Mouse (Mus musculus) forebrain, embryonic 11.5 days (tissue): ENCODE measurements around the gene Rbck1. TPM values are rescaled to one million over a fixed set of nuclear protein-coding genes. Genes with fewer than 3 reads are reported as not detected.
"Not testable (repeated sequence)": the region's sequence is repeated elsewhere in the genome, so short reads cannot be mapped to it uniquely, and the experiment has no call there.

Source experiments
- ATAC-seq: fragments of 200-750 bp; cut with Nextera tagmentation; replicated peaks from 2 replicates; pipeline ENCODE4 v1.8.0; 2017; ENCODE audit warnings: moderate TSS enrichment; ENCODE audit not compliant: low FRiP score
- DNase-seq: peaks from one replicate; pipeline ENCODE4 v3.0.0-alpha.2; 2017; ENCODE audit warnings: low spot score
- H3K27ac ChIP-seq: fragments of 300-500 bp; sonication (generic); 2 replicates; pipeline ENCODE4 v1.5.1; 2014; ENCODE audit warnings: low read depth, low read length
- H3K27me3 ChIP-seq: fragments of 300-500 bp; sonication (generic); 2 replicates; pipeline ENCODE4 v1.6.1; 2014; ENCODE audit warnings: mild to moderate bottlenecking, low read length, mixed read lengths; ENCODE audit not compliant: control insufficient read depth, insufficient read depth
- H3K36me3 ChIP-seq: fragments of 300-500 bp; sonication (generic); 2 replicates; pipeline ENCODE4 v1.6.1; 2014; ENCODE audit warnings: mild to moderate bottlenecking, low read length, moderate library complexity, mixed read lengths; ENCODE audit not compliant: control insufficient read depth, insufficient read depth
- H3K4me1 ChIP-seq: fragments of 300-500 bp; sonication (generic); replicated peaks from 2 replicates; pipeline ENCODE4 v1.6.1; 2014; ENCODE audit warnings: low read length, mixed read lengths; ENCODE audit not compliant: control insufficient read depth, insufficient read depth
- H3K4me2 ChIP-seq: fragments of 300-500 bp; sonication (generic); 2 replicates; pipeline ENCODE4 v1.6.1; 2014; ENCODE audit warnings: low read depth, mild to moderate bottlenecking, low read length, moderate library complexity, mixed read lengths; ENCODE audit not compliant: severe bottlenecking
- H3K4me3 ChIP-seq: fragments of 300-500 bp; sonication (generic); 2 replicates; pipeline ENCODE4 v1.5.1; 2014; ENCODE audit warnings: low read depth, low read length
- H3K9ac ChIP-seq: fragments of 300-500 bp; sonication (generic); 2 replicates; pipeline ENCODE4 v1.6.1; 2014; ENCODE audit warnings: low read length
- H3K9me3 ChIP-seq: fragments of 300-500 bp; sonication (generic); 2 replicates; pipeline ENCODE4 v1.6.1; 2016; ENCODE audit warnings: low read length, mixed read lengths; ENCODE audit not compliant: control insufficient read depth
- WGBS: fragments of 180-500 bp; shearing (Covaris S2); extraction: QIAGEN DNeasy Blood & Tissue Kit; methylation state at CpG from one replicate; pipeline ENCODE4 v1.1.7; 2014; 5-methylcytosine and 5-hydroxymethylcytosine counted together
- polyA plus RNA-seq: library from polyadenylated mRNA; unstranded; fragments of >200 nt; fragmentation: Nextera tagmentation; extraction: Ambion mirVana; gene quantifications from 2 replicates; pipeline ENCODE4 v1.2.1, GENCODE M21; 2014

The Rbck1 gene
- polyA plus RNA-seq, 1 experiment from 2014 or later: 94.2 TPM

DNA sequence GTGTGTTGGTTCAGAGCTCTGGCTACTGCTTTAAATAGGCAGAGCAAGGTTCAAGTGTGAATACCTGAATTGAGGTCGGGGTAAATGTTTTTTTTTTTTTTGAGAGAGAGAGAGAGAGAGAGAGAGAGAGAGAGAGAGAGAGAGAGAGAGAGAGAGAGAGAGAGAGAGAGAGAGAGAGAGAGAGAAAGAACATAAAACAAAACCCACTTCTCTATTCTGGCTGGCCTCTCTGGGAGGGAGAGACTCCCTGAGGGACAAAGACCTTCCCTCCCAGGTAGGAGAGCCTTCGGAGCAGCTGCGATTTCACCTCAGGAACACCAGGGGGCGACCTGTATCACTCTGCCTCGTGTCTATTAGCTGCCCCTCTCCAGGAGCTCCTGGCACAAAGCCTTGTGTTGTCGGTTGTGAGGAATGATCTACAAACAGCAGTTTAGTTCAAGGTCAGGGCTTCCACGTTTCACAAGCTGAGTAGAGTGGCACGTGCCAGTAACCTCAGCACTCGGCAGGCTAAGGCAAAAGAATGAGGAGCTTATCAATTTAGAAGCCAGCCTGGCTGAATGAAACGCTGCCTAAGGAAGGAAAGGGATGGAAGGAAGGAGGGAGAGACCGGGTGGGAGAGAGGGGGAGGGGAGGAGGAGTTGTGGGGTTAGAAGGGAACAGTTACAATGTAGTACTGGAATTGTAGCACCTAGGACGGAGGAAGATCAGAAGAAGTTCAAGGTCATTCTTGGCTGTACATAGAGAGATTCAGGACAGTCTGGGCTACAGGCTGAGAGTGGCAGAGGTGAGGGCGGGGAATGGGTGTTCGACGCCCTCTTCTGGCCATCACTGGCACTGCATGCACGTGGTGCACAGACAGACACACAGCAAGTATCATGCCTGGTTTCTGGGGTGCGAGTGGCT, 31.0 kb upstream of the Rbck1 start:
- ATAC-seq: peak; percentile 73
- WGBS: 14% methylated on average over 17 of the region's 17 CpGs
- H3K4me2 ChIP-seq: peak overlapping the region; percentile 38; the same call in 1 of the 2 replicates
- DNase-seq: peak; percentile 86
- H3K4me3 ChIP-seq: no peak overlapping the region
- H3K27ac ChIP-seq: no peak overlapping the region
- H3K9me3 ChIP-seq: no peaks in the 10 kb centered on the region
- H3K36me3 ChIP-seq: no peaks in the 10 kb centered on the region
- 0 out of 2 replicates have a peak overlapping the region, but pooled peaks have one; percentile 39 for H3K9ac ChIP-seq
- no peaks in the 10 kb centered on the region for H3K4me1 ChIP-seq
- H3K27me3 ChIP-seq: no peaks in the 10 kb centered on the region

DNA sequence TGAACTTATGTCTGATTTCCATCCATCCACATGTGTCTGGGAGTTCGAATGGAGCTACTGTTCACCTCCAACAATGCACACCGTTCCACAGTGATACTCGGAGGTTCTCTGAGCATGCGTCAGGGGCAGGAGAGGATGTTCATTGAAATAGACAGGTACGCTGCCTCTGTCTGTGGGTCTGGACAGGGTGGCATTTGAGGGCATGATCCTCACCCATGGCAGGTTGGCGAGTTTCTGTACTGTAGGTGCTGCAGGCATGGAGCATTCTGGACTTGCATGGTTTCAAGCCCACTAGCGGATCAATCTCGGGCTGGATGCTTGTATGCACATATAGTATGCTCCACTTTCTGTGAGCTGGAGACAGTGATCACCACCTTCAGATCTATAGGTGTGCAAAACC, 28.7 kb upstream of the Rbck1 start:
- Histone ChIP-seq H3K4me2 (no peak overlapping the region), H3K27me3 (no peaks in the 10 kb centered on the region), H3K9ac (no peak overlapping the region), H3K4me3 (no peak overlapping the region), H3K4me1 (no peaks in the 10 kb centered on the region), H3K27ac (no peak overlapping the region), H3K36me3 (no peaks in the 10 kb centered on the region), H3K9me3 (no peaks in the 10 kb centered on the region)
- 88% methylated on average over 8 of the region's 8 CpGs for WGBS
- DNase-seq (no peak), ATAC-seq (no peak)

DNA sequence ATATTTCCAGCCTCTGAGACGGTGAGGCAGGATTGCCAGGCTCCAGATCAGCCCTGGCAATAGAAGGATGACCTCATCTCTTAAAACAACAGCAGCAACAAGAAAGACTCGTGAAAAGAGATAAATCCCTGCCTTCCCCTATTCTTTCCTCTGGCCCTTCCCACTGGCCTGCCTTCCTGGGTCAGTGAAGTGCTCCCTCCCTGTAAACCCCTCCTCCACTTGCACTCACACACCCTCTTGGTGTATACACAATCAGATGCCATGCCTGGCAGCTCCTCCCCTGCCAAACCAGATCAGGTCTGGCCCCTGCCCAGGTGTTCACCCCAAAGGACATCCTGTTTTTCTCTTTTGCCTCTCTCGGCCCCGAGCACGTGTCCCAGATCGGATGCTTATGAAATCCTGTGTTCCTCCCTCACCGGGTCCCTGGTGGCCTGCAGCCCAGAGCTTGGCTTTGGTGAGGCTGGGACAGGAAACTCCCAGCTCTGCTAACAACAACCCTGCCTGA, 27.9 kb upstream of the Rbck1 start:
- Histone ChIP-seq H3K4me2 (no peak overlapping the region), H3K4me1 (no peaks in the 10 kb centered on the region), H3K9ac (no peak overlapping the region), H3K27me3 (no peaks in the 10 kb centered on the region), H3K9me3 (no peaks in the 10 kb centered on the region), H3K36me3 (no peaks in the 10 kb centered on the region), H3K4me3 (no peak overlapping the region), H3K27ac (no peak overlapping the region)
- ATAC-seq (no peak), DNase-seq (no peak)
- WGBS: 63% methylated on average over 7 of the region's 7 CpGs

DNA sequence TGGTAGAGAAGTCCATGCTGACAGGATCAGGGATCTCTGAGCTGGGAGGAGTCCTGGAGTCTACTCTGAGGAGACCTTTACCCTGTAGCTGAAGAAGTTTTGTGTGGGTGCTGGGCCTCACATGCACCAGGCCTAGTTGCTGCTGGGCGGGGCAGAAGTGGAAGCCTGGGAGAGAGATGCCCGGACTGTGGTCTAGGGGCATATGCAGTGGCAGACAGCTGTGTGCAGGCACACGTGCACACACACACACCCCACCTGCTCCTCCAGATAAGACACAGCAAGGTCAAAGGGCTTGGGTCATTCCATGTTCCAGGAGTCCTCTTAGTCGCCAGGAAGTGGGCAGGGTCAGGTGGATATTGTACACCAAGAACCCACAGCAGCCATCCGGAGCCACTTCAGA, 27.2 kb upstream of the Rbck1 start:
- Histone ChIP-seq H3K36me3 (no peaks in the 10 kb centered on the region), H3K4me1 (no peaks in the 10 kb centered on the region), H3K9ac (no peak overlapping the region), H3K9me3 (no peaks in the 10 kb centered on the region), H3K4me3 (no peak overlapping the region), H3K27me3 (no peaks in the 10 kb centered on the region), H3K27ac (no peak overlapping the region), H3K4me2 (no peak overlapping the region)
- DNase-seq: no peak
- 78% methylated on average over 5 of the region's 5 CpGs for WGBS
- no peak for ATAC-seq

DNA sequence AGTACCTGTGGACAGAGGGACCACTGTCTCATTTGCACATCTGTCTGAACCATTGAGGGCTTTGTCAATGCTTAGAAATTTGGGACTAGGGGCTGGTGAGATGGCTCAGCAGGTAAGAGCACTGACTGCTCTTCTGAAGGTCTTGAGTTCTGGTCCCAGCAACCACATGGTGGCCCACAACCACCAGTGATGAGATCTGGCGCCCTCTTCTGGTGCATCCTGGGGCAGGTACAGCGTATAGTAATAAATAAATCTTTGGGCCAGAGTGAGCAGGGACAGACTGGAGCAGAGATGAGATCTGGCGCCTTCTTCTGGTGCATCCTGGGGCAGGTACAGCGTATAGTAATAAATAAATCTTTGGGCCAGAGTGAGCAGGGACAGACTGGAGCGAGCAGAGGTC, 26.5 kb upstream of the Rbck1 start:
- not testable (repeated sequence) for H3K27me3 ChIP-seq, DNase-seq, H3K9ac ChIP-seq, H3K27ac ChIP-seq, H3K9me3 ChIP-seq, H3K4me2 ChIP-seq, H3K4me1 ChIP-seq, ATAC-seq, H3K4me3 ChIP-seq, H3K36me3 ChIP-seq
- WGBS: 74% methylated on average over 5 of the region's 5 CpGs

DNA sequence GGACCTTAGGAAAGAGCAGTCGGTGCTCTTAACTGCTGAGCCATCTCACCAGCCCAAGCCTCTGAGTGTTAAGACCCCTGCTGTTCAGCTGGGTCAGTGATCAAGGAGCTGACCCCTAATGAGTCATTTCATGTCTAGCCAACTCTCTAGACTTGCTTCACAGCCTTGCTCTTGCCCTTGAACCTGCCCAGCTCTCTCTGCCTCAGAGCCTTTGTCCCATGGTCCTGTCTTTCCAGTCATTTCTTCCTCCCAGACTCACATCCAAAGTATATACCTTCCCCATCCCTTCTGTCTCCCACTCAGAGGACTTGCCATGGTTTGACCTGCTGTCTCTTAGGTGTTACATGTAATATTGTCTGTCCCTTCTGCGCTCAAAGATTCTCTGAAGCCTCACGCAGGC, 24.8 kb upstream of the Rbck1 start:
- ATAC-seq: no peak
- WGBS: 88% methylated on average over 3 of the region's 3 CpGs
- no peak overlapping the region for H3K9ac ChIP-seq

DNA sequence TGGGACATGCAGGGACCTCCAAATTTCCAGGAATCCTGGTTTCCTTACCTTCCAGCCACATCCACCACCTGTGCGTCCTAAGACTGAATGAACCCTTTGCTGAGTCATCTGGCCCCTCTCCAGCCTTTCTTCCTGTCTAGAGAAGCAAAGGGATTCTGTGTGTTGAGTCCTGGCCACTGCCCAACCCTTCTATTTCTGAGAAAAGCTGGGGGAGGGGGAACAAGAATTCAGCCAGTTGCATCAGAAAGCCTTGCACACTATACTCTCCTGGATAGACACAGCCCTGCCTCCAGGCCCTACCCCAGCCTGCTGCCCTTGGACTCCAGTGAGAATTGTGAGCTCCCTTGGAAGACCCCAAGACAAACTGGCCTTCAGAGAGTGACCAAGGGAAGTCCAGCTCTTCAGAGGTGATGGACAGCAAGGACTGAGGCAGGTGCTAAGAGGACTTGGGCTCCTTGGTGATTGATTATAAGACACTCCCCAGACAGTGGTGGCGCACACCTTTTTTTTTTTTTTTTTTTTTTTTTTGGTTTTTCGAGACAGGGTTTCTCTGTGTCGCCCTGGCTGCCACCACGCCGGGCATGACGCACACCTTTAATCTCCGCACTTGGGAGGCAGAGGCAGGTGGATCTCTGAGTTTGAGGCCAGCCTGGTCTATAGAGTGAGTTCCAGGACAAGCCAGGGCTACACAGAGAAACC, 17.5 kb upstream of the Rbck1 start:
- ATAC-seq: no peak
- WGBS: 94% methylated on average over 8 of the region's 8 CpGs
- DNase-seq: no peak

More for the DNA sequence above, 24.8 kb upstream of the Rbck1 start:
- H3K4me3 ChIP-seq: no peak overlapping the region
- no peak overlapping the region for H3K27ac ChIP-seq
- no peaks in the 10 kb centered on the region for H3K27me3 ChIP-seq
- no peaks in the 10 kb centered on the region for H3K4me1 ChIP-seq
- no peaks in the 10 kb centered on the region for H3K9me3 ChIP-seq
- DNase-seq: no peak
- H3K4me2 ChIP-seq: no peak overlapping the region
- no peaks in the 10 kb centered on the region for H3K36me3 ChIP-seq

DNA sequence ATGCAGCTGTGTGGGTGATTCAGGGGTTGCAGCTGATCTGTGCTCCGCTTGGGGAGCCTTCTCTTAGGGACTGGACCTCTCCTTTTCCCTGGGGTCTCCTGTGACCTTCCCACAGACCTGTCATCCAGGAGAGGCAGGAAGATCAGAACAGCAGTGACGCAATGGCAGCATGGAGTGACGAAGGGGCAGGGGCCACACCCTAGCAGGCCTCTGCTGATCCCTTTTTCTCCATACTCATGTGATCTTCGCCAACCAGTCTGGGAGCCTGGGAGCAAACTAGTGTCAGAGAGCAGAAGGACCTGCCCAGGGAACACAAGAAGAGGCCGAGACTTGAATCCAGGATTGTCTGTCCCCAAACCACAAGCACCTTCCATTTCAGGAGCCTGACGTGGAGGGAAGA, 16.8 kb upstream of the Rbck1 start:
- Histone ChIP-seq H3K4me3 (no peak overlapping the region), H3K4me1 (0 out of 2 replicates have a peak, but pooled peaks cover 3% of the 10 kb centered on the region), H3K4me2 (no peak overlapping the region), H3K36me3 (no peaks in the 10 kb centered on the region), H3K27me3 (no peaks in the 10 kb centered on the region; the same call in 1 of the 2 replicates), H3K27ac (no peak overlapping the region), H3K9me3 (no peaks in the 10 kb centered on the region), H3K9ac (no peak overlapping the region)
- WGBS: 87% methylated on average over 6 of the region's 6 CpGs
- no peak for ATAC-seq
- DNase-seq: no peak

More for the DNA sequence above, 17.5 kb upstream of the Rbck1 start:
- Histone ChIP-seq H3K9me3 (no peaks in the 10 kb centered on the region), H3K4me1 (no peaks in the 10 kb centered on the region), H3K9ac (no peak overlapping the region), H3K27me3 (no peaks in the 10 kb centered on the region), H3K4me2 (no peak overlapping the region), H3K36me3 (no peaks in the 10 kb centered on the region), H3K4me3 (no peak overlapping the region), H3K27ac (no peak overlapping the region)
